10 mouse cellular contexts compared by ENCODE assay signal in the genomic region with DNA sequence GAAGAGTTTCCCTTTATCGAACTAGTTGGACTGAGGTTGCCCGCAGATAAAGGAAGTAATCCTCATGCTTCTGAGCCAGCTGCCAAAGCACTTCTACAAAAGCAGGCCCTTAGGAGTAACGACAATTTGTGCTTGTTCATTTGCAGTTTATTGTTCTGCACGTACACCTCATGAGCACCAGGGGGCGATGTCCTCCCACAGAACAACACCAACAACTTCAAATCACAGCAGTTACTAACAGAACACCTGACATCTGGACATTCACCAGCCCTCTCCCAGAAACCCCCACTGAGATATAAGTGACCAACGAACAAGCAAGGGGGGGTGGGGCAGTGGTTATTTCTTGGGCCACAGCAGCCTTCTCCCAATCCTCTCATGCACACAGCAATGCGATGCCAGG. TPM values are rescaled to one million over a fixed set of nuclear protein-coding genes. Genes with fewer than 3 reads are reported as not detected.
A peak's percentile ranks its signal among the peaks of the same experiment; 100 is the strongest.
DNase-seq lines count a peak whose midpoint lies in the region; ATAC-seq and TF ChIP-seq lines count a peak whose summit lies in the region.
"Had no signal": no experiment of that assay in that cellular context is flagged by ENCODE, and none has a peak within 500 bp of the region (broad histone marks: within the 10 kb centered on the region; RNA-seq: fewer than 3 reads in every experiment).

No protein-coding gene starts in this region.

- H3K36me3 ChIP-seq in kidney, adult 2 months (ENCODE audit: control insufficient read depth, insufficient read depth, low read length): no peaks in the 10 kb centered on the region
- no peaks in the 10 kb centered on the region for H3K36me3 ChIP-seq in limb, embryonic 14.5 days (ENCODE audit: control insufficient read depth, insufficient read depth, low read length)
- peaks cover 16% of the 10 kb centered on the region for H3K36me3 ChIP-seq in midbrain, embryonic 16.5 days (ENCODE audit: control insufficient read depth, insufficient read depth, low read length)

- DNase-seq in A20 (ENCODE audit: low read depth, low spot score) (peak; percentile 89), MN1 (ENCODE audit: low spot score) (peak; percentile 68)
- peak; percentile 62 to 66 for DNase-seq in cerebellum, postnatal 14 days
- DNase-seq in gastrocnemius, adult 2 months: peak; percentile 66
- DNase-seq in kidney, adult 2 months: peak; percentile 85
- peak; percentile 23 for DNase-seq in limb, embryonic 14.5 days (ENCODE audit: low spot score)
- DNase-seq in telencephalon, adult 2 months (ENCODE audit: low read depth, low spot score): peak; percentile 57

- intact Hi-C loops in gastrocnemius, adult 2 months (cut with DNase I): loop anchor here (5.0 to 10.0 kb wide), 2 partner anchors 36 to 129 kb away; a partner anchor contains a TSS

- 23% methylated on average over 7 of the region's 7 CpGs for WGBS in kidney, adult 2 months
- 27% methylated on average over 7 of the region's 7 CpGs for WGBS in limb, embryonic 14.5 days
- 27% methylated on average over 7 of the region's 7 CpGs for WGBS in midbrain, embryonic 16.5 days

- H3K27me3 ChIP-seq in kidney, adult 2 months (replicated peaks; ENCODE audit: control insufficient read depth, insufficient read depth, low read length): no peaks in the 10 kb centered on the region
- no peaks in the 10 kb centered on the region for H3K27me3 ChIP-seq in limb, embryonic 14.5 days (ENCODE audit: control insufficient read depth, insufficient read depth, low read length)
- H3K27me3 ChIP-seq in midbrain, embryonic 16.5 days (ENCODE audit: control insufficient read depth, insufficient read depth, low read depth, low read length): no peaks in the 10 kb centered on the region

- no peak overlapping the region for H3K4me2 ChIP-seq in limb, embryonic 14.5 days (replicated peaks; ENCODE audit: low read depth, low read length, severe bottlenecking)
- H3K4me2 ChIP-seq in midbrain, embryonic 16.5 days (ENCODE audit: low read length): no peak overlapping the region

- TF ChIP-seq CTCF in gastrocnemius, adult 2 months (IDR thresholded peaks at IDR 0.05): peak; percentile 88
- peak; percentile 98 for TF ChIP-seq CTCF in kidney, adult 2 months (conservative IDR thresholded peaks at IDR 0.05; ENCODE audit: insufficient read depth, insufficient read length, low read depth, low read length)

- H3K27ac ChIP-seq in gastrocnemius, adult 2 months: no peak overlapping the region
- H3K27ac ChIP-seq in kidney, adult 2 months (ENCODE audit: insufficient read depth, low read depth, low read length): no peak overlapping the region
- H3K27ac ChIP-seq in limb, embryonic 14.5 days (replicated peaks; ENCODE audit: low read depth, low read length): no peak overlapping the region
- H3K27ac ChIP-seq in midbrain, embryonic 16.5 days (ENCODE audit: low read length): no peak overlapping the region

- no peak for ATAC-seq in limb, embryonic 14.5 days (ENCODE audit: low FRiP score, low read depth)
- 0 out of 2 replicates have a peak, but pooled peaks have one; percentile 40 for ATAC-seq in midbrain, embryonic 16.5 days

- no peak overlapping the region for H3K4me3 ChIP-seq in gastrocnemius, adult 2 months
- H3K4me3 ChIP-seq in kidney, adult 2 months (ENCODE audit: insufficient read depth, low read depth, low read length): no peak overlapping the region
- no peak overlapping the region for H3K4me3 ChIP-seq in limb, embryonic 14.5 days (replicated peaks; ENCODE audit: low read length)
- H3K4me3 ChIP-seq in midbrain, embryonic 16.5 days (ENCODE audit: low read depth, low read length): no peak overlapping the region

- TF ChIP-seq POLR2A in kidney, adult 2 months (IDR thresholded peaks at IDR 0.05; ENCODE audit: low read depth, low read length): no peak
- TF ChIP-seq POLR2A in limb, embryonic 14.5 days (IDR thresholded peaks at IDR 0.05; ENCODE audit: borderline replicate concordance, extremely low read depth, insufficient read depth, insufficient read length): no peak

- no peaks in the 10 kb centered on the region for H3K9me3 ChIP-seq in limb, embryonic 14.5 days (ENCODE audit: control insufficient read depth, low read length)
- no peaks in the 10 kb centered on the region for H3K9me3 ChIP-seq in midbrain, embryonic 16.5 days (replicated peaks; ENCODE audit: control insufficient read depth, low read length, poor library complexity, severe bottlenecking)

- H3K4me1 ChIP-seq in kidney, adult 2 months (ENCODE audit: control insufficient read depth, insufficient read depth, low read length): no peaks in the 10 kb centered on the region
- H3K4me1 ChIP-seq in limb, embryonic 14.5 days (ENCODE audit: control insufficient read depth, insufficient read depth, low read length): no peaks in the 10 kb centered on the region; the same call in 1 of the 2 replicates
- H3K4me1 ChIP-seq in midbrain, embryonic 16.5 days (ENCODE audit: control insufficient read depth, insufficient read depth, low read length): no peaks in the 10 kb centered on the region

- no peak overlapping the region for H3K9ac ChIP-seq in limb, embryonic 14.5 days (ENCODE audit: low read depth, low read length, severe bottlenecking)
- no peak overlapping the region for H3K9ac ChIP-seq in midbrain, embryonic 16.5 days (ENCODE audit: low read depth, low read length)

RNA-seq across cellular contexts. Expression of a gene that starts 5.6 kb away (rescaled TPM):
- 1 to 10 TPM in 1 of 2 experiments, under 1 TPM in 1; 0.98 to 1.1 TPM for total RNA-seq in gastrocnemius, adult 2 months (2021)
- 3.8 and 7.4 TPM in 2 replicates for polyA plus RNA-seq in kidney, adult 2 months (2012; rRNA removed)
- polyA plus RNA-seq in limb, embryonic 14.5 days (2012; rRNA removed): 3.5 and 3.6 TPM in 2 replicates
- polyA plus RNA-seq in limb, embryonic 14.5 days (2014; fragmentation: Nextera tagmentation; extraction: Ambion mirVana): 0.92 and 1.00 TPM in 2 replicates
- polyA plus RNA-seq in midbrain, embryonic 16.5 days (2015; fragmentation: Nextera tagmentation; extraction: Ambion mirVana): 0.69 and 0.71 TPM in 2 replicates

RNA-seq across cellular contexts. Expression of a gene that starts 35.0 kb away (rescaled TPM):
- 1 to 10 TPM; 3.9 to 4.2 TPM for total RNA-seq in gastrocnemius, adult 2 months (2021)
- polyA plus RNA-seq in kidney, adult 2 months (2012; rRNA removed): 10.6 and 11.3 TPM in 2 replicates
- 10.3 and 10.6 TPM in 2 replicates for polyA plus RNA-seq in limb, embryonic 14.5 days (2012; rRNA removed)
- polyA plus RNA-seq in limb, embryonic 14.5 days (2014; fragmentation: Nextera tagmentation; extraction: Ambion mirVana): 10.4 TPM in 2 replicates
- 38.6 and 39.3 TPM in 2 replicates for polyA plus RNA-seq in midbrain, embryonic 16.5 days (2015; fragmentation: Nextera tagmentation; extraction: Ambion mirVana)

RNA-seq across cellular contexts. Expression of a gene that starts 38.5 kb away (rescaled TPM):
- not detected for total RNA-seq in gastrocnemius, adult 2 months (2021)
- polyA plus RNA-seq in kidney, adult 2 months (2012; rRNA removed): not detected in 2 replicates
- polyA plus RNA-seq in limb, embryonic 14.5 days (2012; rRNA removed): not detected in 2 replicates
- polyA plus RNA-seq in limb, embryonic 14.5 days (2014; fragmentation: Nextera tagmentation; extraction: Ambion mirVana): not detected in 2 replicates
- polyA plus RNA-seq in midbrain, embryonic 16.5 days (2015; fragmentation: Nextera tagmentation; extraction: Ambion mirVana): not detected in 2 replicates
- polyA plus RNA-seq: frontal cortex, adult 2 months; stomach, embryonic 14.5 days had no signal

RNA-seq across cellular contexts. Expression of a gene that starts 49.0 kb away (rescaled TPM):
- not detected for total RNA-seq in gastrocnemius, adult 2 months (2021)
- not detected in 2 replicates for polyA plus RNA-seq in kidney, adult 2 months (2012; rRNA removed)
- polyA plus RNA-seq in limb, embryonic 14.5 days (2012; rRNA removed): not detected in 2 replicates
- not detected in 2 replicates for polyA plus RNA-seq in limb, embryonic 14.5 days (2014; fragmentation: Nextera tagmentation; extraction: Ambion mirVana)
- polyA plus RNA-seq in midbrain, embryonic 16.5 days (2015; fragmentation: Nextera tagmentation; extraction: Ambion mirVana): not detected in 2 replicates
- polyA plus RNA-seq: frontal cortex, adult 2 months; stomach, embryonic 14.5 days had no signal

Comparison
In these comparisons a context has a peak if more than half of its experiments do, and no peak if none do; other contexts are left out.
1. DNase-seq: peak in every context shown above with its lines; median percentile 89 in A20; 85 in kidney, adult 2 months; 68 in MN1; 66 in gastrocnemius, adult 2 months; 64 in cerebellum, postnatal 14 days; 57 in telencephalon, adult 2 months; 23 in limb, embryonic 14.5 days.